Mouse (Mus musculus) bone marrow, adult 2 months (tissue): ENCODE results near the gene Pip5k1c. TPM values are rescaled to one million over a fixed set of nuclear protein-coding genes. Genes with fewer than 3 reads are reported as not detected.

ENCODE experiments used
- H3K27ac ChIP-seq: fragments of 200-500 bp; 2 replicates; pipeline ENCODE4 v1.5.1; 2012; ENCODE audit warnings: low read depth, mild to moderate bottlenecking, control low read depth, inconsistent platforms, low read length; ENCODE audit not compliant: control insufficient read depth, poor library complexity, insufficient read depth
- H3K4me1 ChIP-seq: fragments of 200-500 bp; 2 replicates; pipeline ENCODE4 v1.6.1; 2011; ENCODE audit warnings: low read length; ENCODE audit not compliant: control insufficient read depth, insufficient read depth
- H3K4me3 ChIP-seq: fragments of 200-500 bp; replicated peaks from 2 replicates; pipeline ENCODE3; 2011; ENCODE audit warnings: mild to moderate bottlenecking, low read depth, low read length, control low read depth; ENCODE audit not compliant: control insufficient read depth
- CTCF ChIP-seq: fragments of 200-500 bp; IDR thresholded peaks from 2 replicates; pipeline ENCODE4 v1.5.1; 2011; ENCODE audit warnings: low read length, control low read depth; ENCODE audit not compliant: control insufficient read depth, insufficient read depth
- POLR2A ChIP-seq: fragments of 200-500 bp; IDR thresholded peaks from 2 replicates; pipeline ENCODE4 v1.6.1; 2011; ENCODE audit warnings: low read depth, mild to moderate bottlenecking, control low read depth, low read length, borderline replicate concordance; ENCODE audit not compliant: control insufficient read depth
- WGBS: fragments of 180-500 bp; shearing (Covaris S2); methylation state at CpG from one replicate; pipeline ENCODE4 v1.1.7; 2018; 5-methylcytosine and 5-hydroxymethylcytosine counted together
- polyA plus RNA-seq: library from polyadenylated mRNA; stranded (reverse); fragments of >200 nt; gene quantifications from 2 replicates; pipeline ENCODE4 v1.2.4, GENCODE M21; 2011; ENCODE audit warnings: low replicate concordance; ENCODE audit not compliant: missing spikeins, insufficient read depth, insufficient read length

The Pip5k1c gene
- polyA plus RNA-seq, 1 experiment: 62.2 TPM

DNA sequence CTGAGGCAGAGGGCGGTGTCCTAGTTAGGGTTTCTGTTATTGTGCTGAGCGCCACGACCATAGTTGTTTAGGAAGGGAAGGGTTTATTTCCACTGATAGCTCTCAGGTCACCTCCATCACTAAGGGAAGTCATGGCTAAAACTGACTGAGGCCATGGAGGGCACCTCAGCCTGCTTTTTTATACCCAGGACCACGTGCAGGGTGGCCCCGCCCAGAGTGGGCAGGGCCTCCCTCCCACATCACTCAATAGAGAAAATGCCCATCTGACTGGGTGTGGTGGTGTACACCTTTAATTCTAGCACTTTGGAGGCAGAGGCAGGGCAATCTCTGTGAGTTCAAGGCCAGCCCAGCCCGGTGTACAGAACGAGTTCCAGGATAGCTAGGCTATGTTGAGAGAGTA is 21.4 kb downstream of the Pip5k1c start:
- 77% methylated on average over 7 of the region's 7 CpGs for WGBS
- TF ChIP-seq CTCF: no peak
- TF ChIP-seq POLR2A: no peak
- no peak overlapping the region for H3K4me3 ChIP-seq
- no peaks in the 10 kb centered on the region; the same call in 1 of the 2 replicates for H3K4me1 ChIP-seq
- H3K27ac ChIP-seq: no peak overlapping the region

DNA sequence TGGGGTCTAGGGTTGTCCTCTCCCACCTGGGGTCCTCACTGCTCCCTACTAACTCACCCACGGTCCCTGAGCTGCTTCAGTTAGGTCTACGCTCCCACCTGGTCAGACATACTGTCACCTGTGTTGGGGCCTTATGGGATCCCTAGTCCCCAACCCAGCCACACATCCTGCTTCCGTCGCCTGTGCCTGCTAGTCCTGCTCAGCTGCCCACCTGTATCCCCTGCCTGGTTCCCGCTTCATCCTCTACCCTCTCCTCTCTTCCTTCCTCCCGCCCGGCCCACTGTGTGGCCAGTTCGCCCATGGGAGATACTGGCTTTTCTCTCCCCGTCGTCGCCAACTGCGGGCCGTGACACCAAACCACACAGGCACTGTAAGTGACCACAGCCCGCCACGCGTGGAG is 22.8 kb downstream of the Pip5k1c start:
- H3K4me3 ChIP-seq: no peak overlapping the region
- 77% methylated on average over 16 of the region's 16 CpGs for WGBS

DNA sequence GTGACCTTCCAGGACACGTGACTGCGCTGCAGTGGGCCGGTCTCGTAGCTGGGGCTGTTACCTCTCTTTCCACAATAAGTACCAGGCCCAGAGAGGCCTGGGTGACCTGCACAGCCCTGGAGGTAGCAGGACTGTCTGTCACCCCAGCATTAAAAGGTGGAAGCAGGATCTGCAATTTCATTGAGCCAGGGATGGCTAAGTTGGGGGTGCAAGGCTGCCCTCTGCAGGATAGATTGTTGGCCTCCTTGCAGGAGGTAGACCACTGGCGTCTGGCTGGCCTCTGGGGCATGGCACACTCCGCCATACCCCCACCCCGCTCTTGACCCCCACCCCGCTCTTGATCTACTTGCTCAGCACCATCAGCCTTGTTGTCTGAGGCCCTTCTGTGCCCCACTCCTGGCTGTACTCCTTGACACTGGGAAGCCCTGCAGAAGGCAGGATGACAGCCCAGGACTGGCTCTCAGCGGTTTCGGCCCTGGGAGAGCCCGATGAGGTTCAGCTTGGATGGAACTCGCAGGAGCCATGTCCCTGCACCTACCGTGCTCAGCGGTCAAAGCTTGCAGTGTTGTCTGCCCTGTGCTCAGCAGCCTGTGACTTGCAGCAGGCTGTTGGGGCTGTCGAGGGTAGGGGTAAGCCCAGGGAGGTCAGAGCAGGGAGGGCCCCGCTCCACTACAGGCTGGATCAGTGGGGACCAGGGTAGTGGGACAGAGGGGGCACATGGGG is 23.7 kb downstream of the Pip5k1c start:
- TF ChIP-seq CTCF (peak; percentile 58), POLR2A (no peak)
- WGBS: 68% methylated on average over 16 of the region's 16 CpGs
- no peak overlapping the region for H3K27ac ChIP-seq
- H3K4me1 ChIP-seq: no peaks in the 10 kb centered on the region; the same call in 1 of the 2 replicates
- no peak overlapping the region for H3K4me3 ChIP-seq

More for the DNA sequence above, 22.8 kb downstream of the Pip5k1c start:
- Histone ChIP-seq H3K27ac (no peak overlapping the region), H3K4me1 (no peaks in the 10 kb centered on the region; the same call in 1 of the 2 replicates)
- no peak for TF ChIP-seq POLR2A

DNA sequence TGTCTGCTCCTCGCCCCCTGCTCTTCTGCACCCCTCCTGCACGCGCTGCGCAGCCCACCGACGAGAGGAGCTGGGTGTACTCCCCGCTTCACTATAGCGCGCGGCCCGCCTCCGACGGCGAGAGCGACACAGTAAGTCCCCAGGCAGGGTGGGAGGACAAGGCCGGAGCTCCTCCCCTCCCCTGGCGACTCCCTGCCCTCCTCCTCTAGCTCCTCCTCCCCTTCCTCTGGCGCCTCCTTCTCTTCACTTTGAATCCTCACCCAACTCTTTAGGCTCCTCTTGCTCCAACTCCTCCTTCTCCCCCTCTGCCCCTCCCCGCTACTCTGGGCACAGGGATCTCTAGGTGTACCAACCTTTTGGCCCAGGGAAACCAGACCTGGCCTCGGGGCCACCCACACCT is 24.5 kb downstream of the Pip5k1c start:
- Histone ChIP-seq H3K27ac (no peak overlapping the region), H3K4me1 (peaks cover 1% of the 10 kb centered on the region; the same call in 1 of the 2 replicates), H3K4me3 (no peak overlapping the region)
- TF ChIP-seq CTCF (no peak), POLR2A (no peak)
- WGBS: 47% methylated on average over 20 of the region's 20 CpGs

DNA sequence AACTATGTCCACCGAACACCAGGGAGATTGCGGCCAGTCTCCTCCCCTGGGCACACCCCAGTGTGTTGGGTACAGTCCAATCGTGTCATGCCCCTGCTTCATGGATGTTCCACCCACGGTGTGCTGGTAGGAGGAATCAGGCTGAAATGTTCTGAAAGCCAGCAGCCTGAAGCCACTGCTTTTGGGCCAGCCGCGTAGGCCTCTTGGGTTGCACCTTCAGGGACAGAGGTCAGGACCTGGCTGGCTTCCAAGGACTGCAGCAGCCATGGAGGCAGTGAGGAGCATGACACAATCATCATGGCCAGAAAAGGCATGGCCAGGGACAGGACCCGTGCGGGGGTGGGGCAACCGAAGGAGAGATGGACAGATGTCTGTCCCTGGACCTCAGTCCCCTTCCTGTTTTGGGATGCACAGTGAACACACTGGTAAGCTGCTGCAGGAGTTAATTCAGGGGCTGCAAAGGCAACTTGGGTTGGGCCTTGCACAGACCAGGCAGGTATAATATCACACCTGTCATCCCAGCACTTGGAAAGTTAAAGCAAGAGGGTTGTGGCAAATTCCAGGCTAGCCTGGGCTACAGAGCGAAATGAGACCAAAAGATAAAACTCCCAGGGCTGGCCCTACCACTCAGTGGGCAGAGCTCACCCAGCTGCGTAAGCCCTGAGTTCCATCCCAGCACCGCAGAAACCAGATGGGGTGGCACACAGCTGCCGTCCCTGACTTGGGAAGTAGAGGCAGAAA is 26.0 kb downstream of the Pip5k1c start:
- 78% methylated on average over 13 of the region's 13 CpGs for WGBS

DNA sequence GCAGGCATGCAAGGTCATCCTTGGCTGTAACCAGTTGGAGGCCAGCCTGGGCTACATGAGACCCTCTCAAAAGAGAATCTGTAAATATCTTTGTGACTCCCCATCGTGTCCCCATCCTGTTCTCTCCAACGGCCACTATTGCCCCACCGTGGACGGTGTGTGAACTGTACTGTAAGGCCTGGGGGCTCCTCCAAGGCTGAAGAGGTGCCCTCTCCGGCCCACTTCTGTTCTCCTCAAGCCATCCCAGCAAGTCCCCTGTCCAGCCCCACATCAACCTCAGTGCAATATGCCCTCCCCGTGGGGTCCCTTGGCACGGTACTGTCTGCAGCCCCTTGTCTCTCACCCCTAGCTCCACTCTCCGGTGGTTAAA is 26.6 kb downstream of the Pip5k1c start:
- TF ChIP-seq CTCF (no peak), POLR2A (no peak)
- Histone ChIP-seq H3K4me1 (peaks cover 1% of the 10 kb centered on the region; the same call in 1 of the 2 replicates), H3K4me3 (no peak overlapping the region), H3K27ac (0 out of 2 replicates have a peak overlapping the region, but pooled peaks have one; percentile 15)
- WGBS: 31% methylated on average over 8 of the region's 8 CpGs

More for the DNA sequence above, 26.0 kb downstream of the Pip5k1c start:
- H3K27ac ChIP-seq: no peak overlapping the region
- H3K4me3 ChIP-seq: no peak overlapping the region
- no peak for TF ChIP-seq POLR2A
- TF ChIP-seq CTCF: no peak
- H3K4me1 ChIP-seq: peaks cover 1% of the 10 kb centered on the region; the same call in 1 of the 2 replicates

DNA sequence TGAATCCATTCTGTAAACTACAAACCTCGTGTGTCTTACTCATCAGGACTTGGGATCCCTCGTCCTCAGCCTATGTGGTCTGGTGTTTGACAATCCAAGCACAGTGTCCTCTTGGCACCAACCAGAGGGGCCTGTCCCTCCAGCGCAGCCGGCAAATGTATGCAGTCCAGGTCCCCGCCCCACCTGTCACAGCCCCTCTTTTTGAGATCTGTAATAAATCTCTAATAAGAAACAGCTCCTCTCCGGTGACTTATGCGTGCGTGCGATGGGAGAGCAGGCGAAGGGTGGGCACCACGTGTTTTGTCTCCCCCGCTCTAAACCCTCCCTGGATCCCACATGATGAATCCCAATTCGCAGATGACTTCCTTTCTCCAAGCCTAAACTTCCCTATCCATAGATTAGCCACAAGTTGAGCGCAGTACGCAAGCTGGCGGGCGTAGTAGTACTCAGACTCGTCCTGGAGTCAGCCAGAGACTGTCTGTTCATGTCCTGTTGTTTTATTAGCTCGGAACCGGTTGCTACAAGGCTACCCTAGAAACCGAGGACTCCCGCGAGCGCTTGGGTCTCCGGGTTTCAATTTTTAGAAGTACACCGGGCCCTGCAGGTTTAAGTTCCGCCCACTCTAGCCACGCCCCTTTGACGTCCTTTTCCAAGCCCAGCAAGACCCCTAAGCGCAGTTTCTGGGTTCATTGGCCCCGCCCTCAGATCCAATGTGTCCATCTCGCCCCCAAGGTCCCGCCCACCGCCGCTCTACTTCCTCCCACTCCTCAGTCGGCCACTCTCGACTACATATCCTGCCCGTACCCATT is 27.2 kb downstream of the Pip5k1c start:
- Histone ChIP-seq H3K4me1 (peaks cover 1% of the 10 kb centered on the region; the same call in 1 of the 2 replicates), H3K27ac (peak overlapping the region; percentile 89), H3K4me3 (peak overlapping the region; percentile 81)
- WGBS: under 1% methylated on average over 38 of the region's 38 CpGs
- TF ChIP-seq POLR2A (no peak), CTCF (no peak)
